Mouse (Mus musculus) cerebellum, postnatal 36 days (tissue): ENCODE data around the gene Lmo2.
A peak's percentile ranks its signal among the peaks of the same experiment; 100 is the strongest.
"Not testable (repeated sequence)": the region's sequence is repeated elsewhere in the genome, so short reads cannot be mapped to it uniquely, and the experiment has no call there.

Experiments
- DNase-seq, 2 experiments: peaks; one replicate each; pipeline ENCODE4 v3.0.0; 2021 to 2022; ENCODE audit warnings: mixed read lengths in 2 of 2

Gene Lmo2

DNA sequence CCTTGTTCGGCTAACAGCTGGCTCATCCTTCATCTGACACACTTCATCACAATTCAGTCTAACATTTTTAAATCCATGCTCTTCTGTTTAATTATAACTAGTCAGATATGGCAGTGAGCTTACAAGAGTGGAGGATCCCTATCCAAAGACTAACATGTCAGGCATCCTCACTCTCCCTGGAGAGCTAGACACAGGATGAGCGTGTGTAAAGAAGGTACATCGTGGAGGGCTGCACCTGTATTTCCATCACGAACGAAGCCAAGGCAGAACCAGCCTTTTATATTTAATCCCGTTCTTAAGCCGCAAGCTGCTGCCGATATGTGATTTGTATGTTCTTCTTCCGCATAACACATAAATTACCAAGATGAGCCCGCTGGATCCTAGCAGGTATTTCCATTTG, 25.4 kb downstream of the Lmo2 start:
- no peak for DNase-seq

DNA sequence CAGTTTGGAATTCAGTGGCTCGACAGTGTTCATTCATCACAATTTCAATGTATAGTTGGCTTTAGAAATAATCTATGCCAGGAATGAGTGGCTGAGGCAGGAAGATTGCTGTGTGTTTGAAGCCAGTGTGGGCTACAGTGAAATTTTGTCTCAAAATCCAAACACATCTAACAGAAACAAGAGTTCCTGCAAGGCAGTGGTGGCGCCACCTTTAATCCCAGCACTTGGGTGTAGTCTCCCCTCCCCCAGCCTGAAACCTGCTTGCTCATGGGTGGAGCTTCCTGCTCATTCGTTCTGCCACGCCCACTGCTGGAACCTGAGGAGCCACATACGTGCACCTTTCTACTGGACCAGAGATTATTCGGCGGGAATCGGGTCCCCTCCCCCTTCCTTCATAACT, 29.8 kb downstream of the Lmo2 start:
- not testable (repeated sequence) for DNase-seq

DNA sequence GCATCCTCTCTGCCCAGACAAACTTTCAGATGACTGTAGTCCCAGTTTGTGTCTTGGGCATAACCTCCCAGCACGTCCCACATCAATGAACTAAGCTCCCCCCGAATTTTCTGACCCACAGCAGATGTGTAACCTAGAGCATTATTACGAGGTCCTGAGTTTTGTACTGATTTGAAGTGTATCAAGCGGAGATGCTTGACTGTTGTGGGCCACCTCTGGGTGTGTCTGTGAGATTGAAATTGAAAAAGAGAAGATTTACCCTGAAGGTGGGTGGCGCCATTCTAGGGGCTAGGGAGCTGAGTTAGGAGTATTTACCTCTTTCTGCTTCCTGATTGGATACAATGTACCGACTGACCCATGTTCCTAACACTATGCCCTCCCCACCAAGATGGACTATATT, 31.9 kb downstream of the Lmo2 start:
- no peak for DNase-seq

DNA sequence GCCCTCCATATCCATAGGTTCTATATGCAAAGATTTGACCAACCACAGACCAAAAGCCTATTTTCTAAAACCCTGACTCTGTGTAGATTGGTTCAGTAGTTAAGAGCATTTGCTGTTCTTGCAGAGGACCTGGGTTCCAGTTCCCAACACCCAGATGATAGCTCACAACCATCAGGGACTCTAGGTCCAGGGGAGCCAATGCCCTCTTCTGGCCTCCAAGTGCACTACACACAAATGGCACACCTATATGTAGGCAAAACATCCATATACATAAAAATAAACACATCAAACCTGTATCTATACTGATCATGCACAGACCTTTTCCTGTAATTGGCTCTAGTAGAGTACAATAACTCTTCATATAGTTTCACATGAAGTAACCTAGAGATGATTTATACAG, 33.5 kb downstream of the Lmo2 start:
- no peak for DNase-seq

DNA sequence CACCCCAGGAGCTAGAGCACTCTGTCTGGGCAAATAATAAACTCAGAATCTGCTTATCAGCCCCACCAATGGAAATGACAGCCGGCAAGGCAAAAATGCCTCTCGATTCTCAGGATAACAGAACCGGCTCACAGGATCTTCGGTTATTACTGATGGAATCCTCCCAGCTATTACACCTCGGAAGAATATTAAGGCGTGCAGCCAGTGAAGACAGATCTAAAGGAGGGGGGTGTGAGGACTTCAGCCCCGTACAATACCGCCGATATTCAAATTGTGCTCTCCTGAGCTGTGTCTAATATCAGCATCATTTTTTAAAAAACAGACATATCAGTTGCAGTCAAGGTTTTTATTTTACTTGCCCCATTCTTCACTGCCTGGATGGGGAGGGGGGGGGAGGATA, 34.4 kb downstream of the Lmo2 start:
- no peak for DNase-seq

DNA sequence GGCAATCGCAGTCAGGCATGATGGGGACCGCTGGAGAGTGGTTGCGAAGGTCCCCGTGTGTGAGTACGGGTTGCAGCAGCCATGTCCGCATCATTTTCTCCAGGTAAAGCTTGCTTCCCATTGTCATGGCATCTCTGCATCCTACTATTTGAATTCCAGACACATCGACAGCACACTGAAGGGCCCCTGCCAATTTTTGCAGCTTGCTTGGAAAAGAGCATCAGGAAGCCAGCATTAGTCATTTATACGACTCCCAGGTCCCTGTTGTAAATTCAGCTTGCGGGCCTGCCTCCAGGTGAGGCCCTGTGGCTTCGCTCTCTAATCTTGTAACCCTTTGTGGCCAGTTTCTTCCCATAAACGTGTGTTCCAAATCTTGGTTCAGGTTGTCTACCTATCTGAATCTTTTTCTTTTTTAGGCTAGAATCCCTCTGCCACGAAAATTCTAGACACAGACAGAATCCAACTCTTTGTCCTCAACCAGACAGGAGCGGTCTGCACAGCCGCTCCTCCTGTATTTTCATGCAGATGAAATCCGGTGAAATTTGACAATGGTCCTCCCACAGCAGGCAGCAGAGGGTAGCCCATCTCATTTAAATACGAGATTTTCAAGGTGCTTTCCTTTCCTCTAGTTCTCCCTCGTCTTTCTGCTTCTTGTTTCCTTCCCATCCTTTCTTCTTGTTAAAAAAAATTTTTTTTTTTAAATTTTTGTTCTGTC, 35.0 kb downstream of the Lmo2 start:
- peak in 1 of 2 experiments; percentile 22 for DNase-seq

DNA sequence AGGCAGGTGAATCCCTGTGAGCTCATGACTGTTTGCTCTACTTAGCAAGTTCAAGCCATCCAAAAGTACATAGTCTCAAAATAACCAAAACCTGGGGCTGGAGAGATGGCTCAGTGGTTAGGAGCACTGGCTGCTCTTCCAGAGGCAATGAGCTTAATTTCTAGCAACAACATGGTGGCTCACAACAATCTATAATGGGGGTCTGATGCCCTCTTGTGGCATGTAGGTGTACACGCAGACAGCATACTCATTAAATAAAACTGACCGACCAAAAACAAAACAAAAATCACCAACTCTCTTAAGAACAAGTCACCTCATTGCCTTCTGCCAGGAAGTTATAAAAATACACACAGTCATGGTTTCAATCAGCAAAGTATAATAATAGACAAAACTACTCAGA, 43.3 kb downstream of the Lmo2 start:
- no peak for DNase-seq

DNA sequence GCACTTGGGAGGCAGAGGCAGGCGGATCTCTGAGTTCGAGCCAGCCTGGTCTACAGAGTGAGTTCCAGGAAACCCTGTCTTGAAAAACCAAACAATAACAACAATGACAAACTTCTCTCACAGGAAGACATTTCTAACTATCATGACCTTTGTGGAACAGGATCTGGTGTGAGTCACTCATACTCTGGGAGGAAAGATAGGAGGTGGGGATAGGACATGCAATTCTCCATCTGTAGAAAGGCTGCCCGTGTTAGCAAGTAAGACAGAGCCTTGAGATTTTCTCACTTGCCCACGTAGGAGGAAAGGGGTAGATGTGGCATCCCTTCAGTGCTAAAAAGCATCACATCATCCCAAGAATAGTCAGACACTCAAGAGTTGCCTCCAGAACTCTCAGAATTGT, 44.1 kb downstream of the Lmo2 start:
- DNase-seq: no peak

DNA sequence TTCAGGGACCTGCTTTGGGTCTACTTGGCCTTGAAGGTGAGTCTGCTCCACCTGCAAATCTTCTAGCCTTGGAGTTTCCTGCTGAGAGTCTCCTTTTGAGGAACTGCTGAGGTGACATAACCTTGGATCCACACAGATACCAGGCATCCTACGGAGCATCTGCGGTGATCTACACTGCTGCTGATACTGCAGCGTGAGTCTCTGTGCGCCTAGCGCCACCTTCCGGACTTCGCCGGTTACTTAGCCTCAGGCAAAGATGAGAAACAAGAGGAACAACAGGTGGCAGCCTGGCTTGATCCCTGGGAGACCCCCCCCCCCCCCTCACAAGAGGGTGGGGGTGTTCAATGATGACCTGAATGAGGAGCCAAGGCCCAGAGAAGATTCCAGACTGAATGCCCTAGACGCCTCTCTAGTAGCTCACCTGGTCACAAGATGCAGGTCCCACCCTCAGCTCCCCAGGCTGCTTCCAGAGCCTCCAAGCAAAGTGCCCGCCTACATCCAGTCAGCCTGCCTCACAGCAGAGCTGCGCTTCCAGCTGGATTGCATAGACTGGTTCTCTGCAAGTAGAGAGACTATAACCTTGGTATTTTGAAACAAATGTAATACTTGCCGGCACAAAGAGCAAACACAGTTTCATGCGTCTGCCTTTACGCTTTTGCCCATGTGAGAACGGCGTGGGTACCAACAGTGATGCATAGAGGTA, 45.1 kb downstream of the Lmo2 start:
- DNase-seq: peak; percentile 55

DNA sequence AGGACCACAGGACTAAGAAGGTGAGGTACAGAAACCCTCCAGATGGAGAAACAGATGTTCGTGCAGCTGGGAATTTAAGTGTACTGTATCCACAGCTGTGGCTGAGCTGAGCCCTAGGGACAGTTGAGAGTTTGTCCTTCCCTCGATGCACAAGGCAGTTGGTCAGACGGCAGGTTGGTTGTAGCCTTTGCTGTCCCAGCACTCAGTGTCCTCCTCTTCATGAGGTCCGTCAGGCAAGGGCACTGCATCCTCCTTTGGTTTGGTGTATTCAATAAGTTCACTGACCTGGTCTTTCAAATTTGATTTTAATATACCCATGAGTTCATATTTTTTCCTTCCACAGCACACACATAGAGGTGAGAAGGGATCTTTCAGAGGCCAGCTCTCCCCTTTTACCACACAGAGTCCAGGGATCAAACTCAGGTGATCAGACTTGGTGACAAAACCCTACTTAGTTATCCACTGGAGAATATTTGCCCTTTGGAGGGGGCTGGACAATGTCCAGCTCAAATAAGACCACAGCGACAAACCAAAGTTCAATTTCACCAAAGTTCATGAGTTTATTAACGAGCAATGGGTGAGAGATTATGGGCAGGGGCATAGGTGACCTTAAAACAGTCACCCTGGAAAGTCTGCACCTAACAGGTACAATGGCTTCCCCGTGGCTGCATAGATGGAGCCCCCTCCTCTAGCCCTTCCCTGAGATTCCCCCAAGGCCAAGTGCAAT, 50.2 kb downstream of the Lmo2 start:
- DNase-seq: no peak

DNA sequence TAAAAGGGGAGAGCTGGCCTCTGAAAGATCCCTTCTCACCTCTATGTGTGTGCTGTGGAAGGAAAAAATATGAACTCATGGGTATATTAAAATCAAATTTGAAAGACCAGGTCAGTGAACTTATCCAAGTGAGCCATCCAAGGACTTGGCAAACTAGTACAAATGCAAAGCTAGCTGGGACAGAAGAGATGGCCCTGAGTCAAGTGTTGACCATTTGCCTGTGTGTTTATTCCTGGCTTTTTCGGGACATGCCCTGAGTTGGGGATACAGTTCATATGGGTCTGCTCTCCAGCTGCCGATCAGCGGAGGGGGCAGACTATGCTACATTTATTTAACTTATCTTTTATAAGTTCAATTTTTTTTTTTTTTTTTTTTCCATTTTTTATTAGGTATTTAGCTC, 51.1 kb downstream of the Lmo2 start:
- not testable (repeated sequence) for DNase-seq

DNA sequence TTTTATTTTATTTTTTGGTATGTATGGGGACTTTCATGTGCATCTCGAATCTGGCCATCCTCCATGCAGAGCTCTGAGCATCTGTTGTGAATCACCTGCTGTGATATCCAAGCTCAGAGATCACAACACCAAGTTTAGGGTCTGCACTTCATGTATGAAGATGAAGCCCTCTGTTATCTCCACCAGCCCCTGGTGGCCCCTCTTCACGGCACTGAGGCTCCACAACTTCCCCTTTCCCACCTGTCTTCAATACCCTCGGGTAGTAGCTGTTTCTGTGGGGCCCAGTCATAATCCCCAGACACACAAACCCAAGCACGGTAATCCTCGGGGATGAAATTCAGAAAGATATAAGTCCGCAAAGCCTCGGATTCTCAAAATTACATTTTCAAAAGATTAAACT, 65.3 kb downstream of the Lmo2 start:
- DNase-seq: no peak

DNA sequence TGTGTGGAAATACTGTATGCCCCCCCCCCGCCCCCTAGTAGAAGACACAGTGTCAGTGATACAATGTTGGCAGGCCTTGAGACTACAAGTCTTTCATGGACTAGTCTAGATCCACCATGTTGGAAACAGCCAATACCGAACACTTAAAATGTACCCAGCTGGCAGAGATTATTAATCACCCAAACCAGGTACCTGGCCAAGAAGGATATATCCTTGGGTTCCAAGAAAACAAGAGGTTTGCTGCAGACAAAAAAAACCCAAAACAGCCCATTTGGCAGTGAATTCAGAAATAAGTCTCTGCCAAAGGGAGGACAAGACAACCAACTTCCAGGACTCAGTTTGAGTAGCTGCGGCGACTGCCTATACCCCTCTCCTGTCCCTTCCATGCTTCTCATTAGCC, 66.9 kb downstream of the Lmo2 start:
- no peak for DNase-seq

DNA sequence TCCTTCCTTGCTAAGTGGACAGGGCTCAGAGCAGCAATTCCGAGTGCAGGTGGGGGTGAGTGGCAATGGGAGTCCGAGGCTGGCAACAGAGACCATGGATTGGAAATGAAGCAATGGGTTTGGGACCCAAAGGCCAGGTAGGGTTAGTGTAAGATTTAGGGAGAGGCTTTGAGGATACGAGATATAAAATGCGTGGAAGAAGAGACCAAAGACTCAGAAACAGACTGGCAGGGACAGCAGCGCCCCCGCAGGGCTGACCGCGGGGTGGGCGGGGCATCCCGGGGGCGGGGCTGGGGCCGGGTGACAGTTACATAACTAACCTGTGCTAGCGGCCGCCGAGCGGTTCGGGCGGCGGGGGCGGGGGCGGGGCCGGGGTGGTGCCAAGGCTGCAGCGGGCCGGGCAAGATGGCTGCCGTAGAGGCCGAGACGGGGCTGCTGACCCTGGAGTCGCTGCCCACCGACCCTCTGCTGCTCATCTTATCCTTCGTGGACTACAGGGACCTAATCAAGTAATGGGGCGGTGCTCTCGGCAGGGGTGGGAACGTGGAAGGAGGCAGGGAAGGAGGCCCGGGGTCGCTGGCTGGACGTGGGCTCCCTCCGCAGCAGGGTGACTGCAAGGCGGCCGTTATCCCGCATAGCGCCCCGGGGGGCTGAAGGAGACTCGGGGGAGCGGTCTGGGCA, 69.8 kb downstream of the Lmo2 start, which contains the start of gene Fbxo3:
Gene Fbxo3 (plus strand): TSS at position 264 of the 681 bp plus-strand sequence.
- DNase-seq: peak; percentile 88 to 92

DNA sequence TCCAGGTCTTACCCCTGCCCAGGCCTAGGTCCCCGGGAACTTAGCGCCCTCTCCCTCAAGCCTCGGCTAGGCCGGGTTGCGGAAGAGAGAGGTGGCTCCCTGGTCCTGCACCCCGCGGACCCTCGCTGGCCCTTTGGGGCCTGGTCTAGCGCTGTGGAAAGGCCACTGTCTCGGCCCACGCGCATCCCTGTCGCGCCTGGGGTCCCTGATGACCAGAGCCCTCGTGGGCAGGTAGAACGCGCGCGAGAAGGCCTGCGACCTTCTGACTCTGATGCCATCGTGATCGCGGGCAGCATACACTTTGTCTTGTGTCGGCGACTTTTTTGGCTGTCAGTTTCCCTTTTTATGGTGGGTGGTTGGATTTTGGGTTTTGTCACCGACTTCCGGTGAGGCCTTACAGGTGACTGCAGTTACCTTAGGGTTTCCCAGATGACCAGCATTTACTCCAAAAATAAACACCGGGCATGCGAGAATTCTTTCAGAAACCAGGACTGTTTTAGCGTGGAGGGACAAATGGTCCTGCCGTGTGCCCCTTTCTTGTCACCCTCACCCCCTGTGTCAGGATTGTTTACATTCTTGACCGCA, 70.4 kb downstream of the Lmo2 start, which contains the start of gene 4931422A03Rik:
Gene 4931422A03Rik (minus strand): TSS at position 223 of the 585 bp plus-strand sequence.
- peak in 1 of 2 experiments; percentile 34 for DNase-seq

DNA sequence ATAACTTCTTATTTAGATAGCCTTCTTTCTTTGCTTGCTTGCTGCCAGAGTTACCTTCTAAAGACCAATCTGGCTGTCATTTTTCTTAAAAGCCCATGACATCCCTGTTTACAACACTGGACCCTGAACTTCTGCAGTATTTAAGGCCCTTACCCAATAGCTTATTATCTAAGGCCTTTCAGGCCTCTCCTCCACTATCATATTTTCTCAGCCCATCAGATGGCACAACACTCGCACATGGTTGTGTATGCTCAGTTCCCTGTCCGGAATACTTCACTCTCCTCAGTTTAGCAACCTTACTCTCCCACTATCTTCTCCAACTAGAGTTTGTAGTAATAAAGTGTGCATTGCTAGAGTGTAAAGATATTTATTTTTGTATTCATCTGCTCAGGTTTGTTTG, 71.3 kb downstream of the Lmo2 start:
- no peak for DNase-seq

DNA sequence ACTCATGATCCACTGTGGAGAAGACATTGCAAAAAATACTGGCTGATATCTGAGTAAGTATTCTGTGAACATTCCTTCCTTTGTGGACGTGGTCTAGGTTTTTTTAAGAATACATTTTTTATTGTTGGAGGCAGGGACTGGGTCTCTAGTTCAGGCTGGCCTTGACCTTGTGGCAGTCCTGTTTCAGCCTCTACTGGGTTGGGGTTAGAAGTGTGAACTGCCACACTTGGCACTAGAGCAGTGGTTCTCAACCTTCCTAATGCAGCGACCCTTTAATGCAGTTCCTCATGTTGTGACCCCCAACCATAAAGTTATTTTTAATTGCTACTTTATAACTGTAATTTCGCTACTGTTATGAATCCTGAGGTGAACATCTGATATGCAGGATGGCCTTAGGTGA, 72.6 kb downstream of the Lmo2 start:
- DNase-seq: no peak
